Comparison of ENCODE assay signal across 8 mouse cellular contexts in the genomic region with DNA sequence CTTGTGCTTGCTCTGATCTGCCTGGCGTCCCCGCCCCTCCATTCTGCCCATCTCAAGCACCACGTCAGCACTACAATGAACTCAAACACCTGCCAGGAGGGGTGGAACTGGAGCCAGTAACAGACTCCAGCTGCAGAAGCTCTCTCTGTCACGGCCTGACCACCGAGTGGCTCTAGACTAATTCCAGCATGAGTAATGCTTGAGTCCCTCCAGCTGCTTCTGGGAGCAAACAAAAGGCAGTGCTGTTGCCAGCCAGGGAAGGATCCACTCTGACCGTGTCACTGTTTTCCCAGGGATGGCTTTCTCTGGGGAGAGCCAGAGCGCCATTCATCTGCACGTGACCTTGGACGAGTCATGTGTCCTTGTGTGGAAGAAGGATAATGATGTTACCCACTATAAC. TPM values are rescaled to one million over a fixed set of nuclear protein-coding genes. Genes with fewer than 3 reads are reported as not detected.
DNase-seq lines count a peak whose midpoint lies in the region; ATAC-seq and TF ChIP-seq lines count a peak whose summit lies in the region.

No protein-coding gene starts in this region.

- no peaks in the 10 kb centered on the region for H3K27me3 ChIP-seq in spleen, adult 2 months (ENCODE audit: control insufficient read depth, insufficient read depth, low read length)
- no peaks in the 10 kb centered on the region for H3K27me3 ChIP-seq in hindbrain, embryonic 15.5 days
- no peaks in the 10 kb centered on the region for H3K27me3 ChIP-seq in midbrain, embryonic 10.5 days (ENCODE audit: low read depth, poor library complexity, severe bottlenecking)

- H3K36me3 ChIP-seq in spleen, adult 2 months (ENCODE audit: control insufficient read depth, insufficient read depth, low read length) = no peaks in the 10 kb centered on the region
- H3K36me3 ChIP-seq in hindbrain, embryonic 15.5 days = no peaks in the 10 kb centered on the region
- no peaks in the 10 kb centered on the region for H3K36me3 ChIP-seq in midbrain, embryonic 10.5 days

- peak; percentile 63 for ATAC-seq in hindbrain, embryonic 15.5 days (ENCODE audit: low FRiP score, low read depth)
- ATAC-seq in monocyte, adult 5-6 weeks (replicated peaks; ENCODE audit: insufficient number of reproducible peaks, low FRiP score, low TSS enrichment, poor library complexity, severe bottlenecking) = no peak

- H3K27ac ChIP-seq in spleen, adult 2 months (ENCODE audit: insufficient read depth, low read length) = 0 out of 2 replicates have a peak overlapping the region, but pooled peaks have one; percentile 46
- H3K27ac ChIP-seq in hindbrain, embryonic 15.5 days (replicated peaks) = no peak overlapping the region
- H3K27ac ChIP-seq in midbrain, embryonic 10.5 days (replicated peaks) = peak overlapping the region; percentile 69

- no peak for DNase-seq in spleen, adult 2 months (ENCODE audit: low read depth in 1 of 2, low spot score in 2 of 2)
- no peak for DNase-seq in spleen, postnatal 10 days (ENCODE audit: low spot score in 2 of 2)
- DNase-seq in gastrocnemius, adult 8-10 months (ENCODE audit: low spot score in 2 of 2) = peak; percentile 29 to 50
- peak; percentile 44 for DNase-seq in midbrain, embryonic 10.5 days (ENCODE audit: low spot score)
- DNase-seq in right cerebral cortex, adult 2 months (ENCODE audit: low spot score in 2 of 2) = no peak
- no peak for DNase-seq in left cerebral cortex, adult 8-10 months (ENCODE audit: low spot score in 2 of 2)

- H3K4me1 ChIP-seq in spleen, adult 2 months (ENCODE audit: control insufficient read depth, insufficient read depth, insufficient read length) = no peaks in the 10 kb centered on the region
- H3K4me1 ChIP-seq in hindbrain, embryonic 15.5 days (replicated peaks) = 0 out of 2 replicates have a peak, but pooled peaks cover 4% of the 10 kb centered on the region
- H3K4me1 ChIP-seq in midbrain, embryonic 10.5 days = peaks cover 15% of the 10 kb centered on the region

- no peak for TF ChIP-seq CTCF in spleen, adult 2 months (IDR thresholded peaks at IDR 0.05; ENCODE audit: extremely low read depth, insufficient read depth, insufficient read length, insufficient replicate concordance)

- WGBS in spleen, adult 2 months = 85% methylated on average over 9 of the region's 9 CpGs
- WGBS in hindbrain, embryonic 15.5 days = 22% methylated on average over 9 of the region's 9 CpGs
- 39% methylated on average over 9 of the region's 9 CpGs for WGBS in midbrain, embryonic 10.5 days

- H3K9ac ChIP-seq in hindbrain, embryonic 15.5 days = no peak overlapping the region

- TF ChIP-seq POLR2A in spleen, adult 2 months (IDR thresholded peaks at IDR 0.05; ENCODE audit: low read depth, low read length) = no peak

- H3K4me3 ChIP-seq in spleen, adult 2 months (ENCODE audit: extremely low read depth, insufficient read depth, insufficient read length) = no peak overlapping the region
- H3K4me3 ChIP-seq in hindbrain, embryonic 15.5 days = no peak overlapping the region
- H3K4me3 ChIP-seq in midbrain, embryonic 10.5 days = no peak overlapping the region

- peak overlapping the region; percentile 17; the same call in 1 of the 2 replicates for H3K4me2 ChIP-seq in hindbrain, embryonic 15.5 days

- no peaks in the 10 kb centered on the region for H3K9me3 ChIP-seq in hindbrain, embryonic 15.5 days
- no peaks in the 10 kb centered on the region for H3K9me3 ChIP-seq in midbrain, embryonic 10.5 days (replicated peaks)

RNA-seq across cellular contexts. Expression of a gene that starts 13.4 kb away (rescaled TPM):
- polyA plus RNA-seq in spleen, adult 2 months (2012; rRNA removed) = 1.9 and 2.3 TPM in 2 replicates
- 10 to 100 TPM in 2 of 4 experiments, 1 to 10 TPM in 2; 7.4 to 10.6 (median 9.3) TPM for total RNA-seq in gastrocnemius, adult 8-10 months (2022)
- 9.4 and 9.7 TPM in 2 replicates for polyA plus RNA-seq in hindbrain, embryonic 15.5 days (2015; fragmentation: Nextera tagmentation; extraction: Ambion mirVana)
- 8.5 and 8.8 TPM in 2 replicates for polyA plus RNA-seq in midbrain, embryonic 10.5 days (2016; fragmentation: Nextera tagmentation; extraction: Ambion mirVana)
- total RNA-seq in monocyte, adult 5-6 weeks (2017) = not detected in 3 replicates
- total RNA-seq in left cerebral cortex, adult 8-10 months (2022) = 10 to 100 TPM in 2 of 4 experiments, 1 to 10 TPM in 2; 8.8 to 12.2 (median 10.1) TPM

Comparison
In these comparisons a context has a peak if more than half of its experiments do, and no peak if none do; other contexts are left out.
1. DNase-seq: peak in gastrocnemius, adult 8-10 months (2 of 2) and midbrain, embryonic 10.5 days (single experiment); none in spleen, adult 2 months (0 of 2), spleen, postnatal 10 days (0 of 2), right cerebral cortex, adult 2 months (0 of 2) and left cerebral cortex, adult 8-10 months (0 of 2).